Mouse (Mus musculus) embryonic stem cell, embryonic (primary cell): ENCODE measurements around the gene Mrpl43.

Experiments used
- CTCF ChIA-PET, 4 experiments: fragments of 300-600 bp in 2 of 4; fragments of 350-600 bp in 2 of 4; sonication (Branson Sonifier 250); formaldehyde crosslinking; loops; one replicate each; lab custom pipeline; 2022; ENCODE audit warnings: inconsistent platforms in 2 of 4; lab: Charles Lee
- POLR2A ChIA-PET, 4 experiments: fragments of 300-600 bp in 2 of 4; fragments of 350-600 bp in 2 of 4; sonication (Branson Sonifier 250); formaldehyde crosslinking; loops; one replicate each; lab custom pipeline; 2022; ENCODE audit warnings: antibody characterized with exemption in 4 of 4, inconsistent platforms in 1 of 4; lab: Charles Lee

Gene Mrpl43

GRCm38 (mm10) chr19:45005957-45006712 is at the start of gene Mrpl43:
Mrpl43 (minus strand) TSS chr19:45006442.
- ChIA-PET POLR2A (interaction anchor here (0.5 to 8.6 kb wide), 59 partner anchors 8 to 539 kb away, joined by 3 to 141 read pairs (median 4); partner anchors contain the start of genes Lzts2 (in 4 of the 4), Kazald1 (in 3 of the 4), Pdzd7 (in 2 of the 4) and Sema4g (in 2 of the 4)), CTCF (interaction anchor here (0.6 to 16.7 kb wide), 16 partner anchors 9 to 443 kb away, joined by 3 to 523 read pairs (median 6); partner anchors contain the start of genes Sema4g (in 2 of the 4), Hif1an (in 1 of the 4), Kazald1 (in 1 of the 4) and Lzts2 (in 1 of the 4))

- CTCF ChIA-PET: interaction anchor here (0.6 to 6.0 kb wide), 11 partner anchors 8 to 568 kb away, joined by 3 to 138 read pairs (median 5); partner anchors contain the start of genes Pdzd7 (in 1 of the 4) and Sfxn3 (in 1 of the 4)
- POLR2A ChIA-PET: interaction anchor here in 3 of 4 experiments (0.6 to 8.2 kb wide), 8 partner anchors 7 to 292 kb away, joined by 3 to 77 read pairs (median 3); partner anchors contain the start of genes Kazald1 (in 1 of the 3), Pdzd7 (in 1 of the 3) and Sfxn3 (in 1 of the 3)
These were observed 48.8 kb upstream of the Mrpl43 start for GRCm38 (mm10) chr19:45054892-45055690.

GRCm38 (mm10) chr19:45053451-45053850 is 47.2 kb upstream of the Mrpl43 start:
- CTCF ChIA-PET: interaction anchor here (0.5 to 3.5 kb wide), 10 partner anchors 11 to 380 kb away, joined by 3 to 22 read pairs (median 5); no protein-coding TSS in a partner anchor
- POLR2A ChIA-PET: interaction anchor here in 3 of 4 experiments (0.5 to 1.8 kb wide), 7 partner anchors 12 to 108 kb away, joined by 3 to 9 read pairs (median 3); partner anchors contain the start of gene Kazald1 (in 2 of the 3)

GRCm38 (mm10) chr19:45049523-45049922 is 43.3 kb upstream of the Mrpl43 start:
- POLR2A ChIA-PET: interaction anchor here in 2 of 4 experiments (0.7 to 7.2 kb wide), 7 partner anchors 9 to 26 kb away, joined by 3 to 107 read pairs (median 6); partner anchors contain the start of gene Kazald1 (in 2 of the 2)
- CTCF ChIA-PET: interaction anchor here in 2 of 4 experiments (0.7 to 15.3 kb wide), 6 partner anchors 9 to 23 kb away, joined by 3 to 273 read pairs (median 58); no protein-coding TSS in a partner anchor

GRCm38 (mm10) chr19:45048644-45049365 is 42.6 kb upstream of the Mrpl43 start:
- POLR2A ChIA-PET: interaction anchor here in 2 of 4 experiments (0.6 to 7.2 kb wide), 14 partner anchors 10 to 94 kb away, joined by 3 to 107 read pairs (median 5); partner anchors contain the start of genes Kazald1 (in 2 of the 2), Mrpl43 (in 1 of the 2) and Twnk (in 1 of the 2)

GRCm38 (mm10) chr19:45047935-45048643 is 41.8 kb upstream of the Mrpl43 start:
- CTCF ChIA-PET: interaction anchor here (0.5 to 15.3 kb wide), 47 partner anchors 8 to 529 kb away, joined by 3 to 273 read pairs (median 6); partner anchors contain the start of genes Kazald1 (in 3 of the 4), Twnk (in 2 of the 4), Lzts2 (in 1 of the 4) and Mrpl43 (in 1 of the 4)
- POLR2A ChIA-PET: interaction anchor here (0.5 to 7.2 kb wide), 40 partner anchors 9 to 493 kb away, joined by 3 to 107 read pairs (median 4); partner anchors contain the start of genes Kazald1 (in 3 of the 4), Lzts2 (in 2 of the 4), Mrpl43 (in 2 of the 4) and Twnk (in 2 of the 4)

More at GRCm38 (mm10) chr19:45048644-45049365, 42.6 kb upstream of the Mrpl43 start:
- CTCF ChIA-PET: interaction anchor here (0.5 to 15.3 kb wide), 15 partner anchors 9 to 364 kb away, joined by 3 to 273 read pairs (median 14); partner anchors contain the start of genes Kazald1 (in 1 of the 4) and Twnk (in 1 of the 4)

GRCm38 (mm10) chr19:45047417-45047934 is 41.2 kb upstream of the Mrpl43 start, which contains the start of gene Sfxn3:
Sfxn3 (plus strand) TSS chr19:45047503.
- ChIA-PET POLR2A (interaction anchor here (0.5 to 7.2 kb wide), 42 partner anchors 10 to 493 kb away, joined by 3 to 107 read pairs (median 4); partner anchors contain the start of genes Kazald1 (in 3 of the 4), Lzts2 (in 2 of the 4), Mrpl43 (in 2 of the 4) and Twnk (in 2 of the 4)), CTCF (interaction anchor here (0.5 to 15.3 kb wide), 52 partner anchors 9 to 529 kb away, joined by 3 to 273 read pairs (median 6); partner anchors contain the start of genes Kazald1 (in 3 of the 4), Lzts2 (in 2 of the 4), Mrpl43 (in 1 of the 4) and Twnk (in 1 of the 4))

- ChIA-PET POLR2A (interaction anchor here in 3 of 4 experiments (0.6 to 7.2 kb wide), 48 partner anchors 8 to 484 kb away, joined by 3 to 107 read pairs (median 4); partner anchors contain the start of genes Kazald1 (in 3 of the 3), Mrpl43 (in 3 of the 3), Twnk (in 3 of the 3) and Lzts2 (in 2 of the 3)), CTCF (interaction anchor here (0.5 to 15.3 kb wide), 60 partner anchors 9 to 1140 kb away, joined by 3 to 273 read pairs (median 5); partner anchors contain the start of genes Kazald1 (in 3 of the 4), Lzts2 (in 2 of the 4), Twnk (in 2 of the 4) and Mrpl43 (in 1 of the 4))
These were observed 40.5 kb upstream of the Mrpl43 start for GRCm38 (mm10) chr19:45046523-45047321.

GRCm38 (mm10) chr19:45045651-45046050 is 39.4 kb upstream of the Mrpl43 start, which contains the start of gene Pdzd7:
Pdzd7 (minus strand) TSS chr19:45045717.
- POLR2A ChIA-PET: interaction anchor here (0.6 to 7.2 kb wide), 12 partner anchors 9 to 563 kb away, joined by 4 to 107 read pairs (median 21); partner anchors contain the start of genes Kazald1 (in 2 of the 4), Mrpl43 (in 2 of the 4) and Twnk (in 2 of the 4)
- CTCF ChIA-PET: interaction anchor here (0.6 to 15.3 kb wide), 13 partner anchors 8 to 169 kb away, joined by 3 to 273 read pairs (median 25); partner anchors contain the start of gene Kazald1 (in 1 of the 4)

GRCm38 (mm10) chr19:45045236-45045635 is 39.0 kb upstream of the Mrpl43 start:
- CTCF ChIA-PET: interaction anchor here (0.6 to 15.3 kb wide), 10 partner anchors 8 to 30 kb away, joined by 3 to 273 read pairs (median 40); no protein-coding TSS in a partner anchor
- POLR2A ChIA-PET: interaction anchor here in 3 of 4 experiments (0.6 to 7.2 kb wide), 9 partner anchors 12 to 564 kb away, joined by 3 to 107 read pairs (median 24); partner anchors contain the start of genes Kazald1 (in 1 of the 3), Mrpl43 (in 1 of the 3) and Twnk (in 1 of the 3)

GRCm38 (mm10) chr19:45044389-45044927 is 38.2 kb upstream of the Mrpl43 start:
- ChIA-PET CTCF (interaction anchor here (0.6 to 15.3 kb wide), 9 partner anchors 13 to 669 kb away, joined by 3 to 273 read pairs (median 16); no protein-coding TSS in a partner anchor), POLR2A (interaction anchor here in 2 of 4 experiments (0.7 to 7.2 kb wide), 6 partner anchors 11 to 38 kb away, joined by 3 to 107 read pairs (median 14); partner anchors contain the start of genes Mrpl43 (in 1 of the 2) and Twnk (in 1 of the 2))

- ChIA-PET POLR2A (interaction anchor here in 2 of 4 experiments (1.0 to 3.8 kb wide), 2 partner anchors 36 to 51 kb away, joined by 3 to 21 read pairs; partner anchors contain the start of genes Kazald1 (in 1 of the 2) and Sema4g (in 1 of the 2)), CTCF (interaction anchor here (0.6 to 15.3 kb wide), 6 partner anchors 8 to 121 kb away, joined by 4 to 273 read pairs (median 30); no protein-coding TSS in a partner anchor)
These were observed 34.0 kb upstream of the Mrpl43 start for GRCm38 (mm10) chr19:45040214-45040613.

- ChIA-PET CTCF (interaction anchor here in 3 of 4 experiments (0.5 to 16.0 kb wide), 21 partner anchors 8 to 294 kb away, joined by 3 to 523 read pairs (median 8); partner anchors contain the start of genes Kazald1 (in 2 of the 3), Pdzd7 (in 2 of the 3), Sfxn3 (in 2 of the 3) and Lzts2 (in 1 of the 3)), POLR2A (interaction anchor here in 2 of 4 experiments (0.6 to 3.8 kb wide), 12 partner anchors 9 to 111 kb away, joined by 3 to 33 read pairs (median 6); partner anchors contain the start of genes Sfxn3 (in 2 of the 2), Kazald1 (in 1 of the 2) and Pdzd7 (in 1 of the 2))
These were observed 32.0 kb upstream of the Mrpl43 start for GRCm38 (mm10) chr19:45038198-45038597.
